Mouse (Mus musculus): ENCODE data around the gene Hdac10. TPM values are rescaled to one million over a fixed set of nuclear protein-coding genes. Genes with fewer than 3 reads are reported as not detected.

The Hdac10 gene
- total and polyA plus RNA-seq, 2 experiments = 10.0 to 22.0 TPM

GRCm38 (mm10) chr15:89126622-89127021 lies 1.9 kb downstream of the Hdac10 start:
- Histone ChIP-seq H3K79me2 (ENCODE audit: control insufficient read depth, insufficient read depth, low read length) (peaks cover 14% of the 10 kb centered on the region; the same call in 1 of the 2 replicates), H3K9ac (ENCODE audit: low read depth, low read length) (no peak overlapping the region), H3K27ac (replicated peaks; ENCODE audit: insufficient read depth, low read depth, low read length) (no peak overlapping the region), H3K36me3 (ENCODE audit: control insufficient read depth, insufficient read depth, low read length) (no peaks in the 10 kb centered on the region), H3K4me3 (ENCODE audit: insufficient read depth, low read depth, low read length) (no peak overlapping the region), H3K4me1 (ENCODE audit: control insufficient read depth, insufficient read depth, low read length) (peaks cover 19% of the 10 kb centered on the region), H3K27me3 (ENCODE audit: control insufficient read depth, insufficient read depth, low read length) (no peaks in the 10 kb centered on the region)
- 71% methylated on average over 8 of the region's 8 CpGs for WGBS
- TF ChIP-seq CTCF (IDR thresholded peaks at IDR 0.05; ENCODE audit: low read depth, low read length) (no peak), POLR2A (IDR thresholded peaks at IDR 0.05; ENCODE audit: extremely low read depth, insufficient read depth, low read length) (no peak)
- peak; percentile 39 for DNase-seq (ENCODE audit: extremely low read depth, low read depth, low spot score)

DNA sequence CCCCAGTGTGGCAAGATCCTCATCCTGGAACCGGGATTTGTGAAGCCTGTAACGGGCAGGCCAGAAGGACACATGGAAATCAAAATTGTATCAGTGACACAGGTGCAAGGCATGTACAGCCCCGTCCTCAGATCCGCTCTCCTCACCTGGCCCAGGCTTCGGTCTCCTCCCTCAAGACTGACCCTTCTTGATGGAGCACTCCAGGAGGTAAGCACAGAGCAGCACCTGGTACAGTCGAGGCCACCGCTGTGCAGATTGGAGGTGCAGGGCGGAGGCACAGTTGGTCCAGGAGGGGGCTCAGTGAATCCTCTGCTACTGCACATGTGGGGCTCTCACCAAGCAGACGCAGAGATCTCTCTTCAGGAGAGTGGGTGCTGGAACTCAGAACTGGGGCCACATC lies 3.1 kb downstream of the Hdac10 start:
- no peak overlapping the region for H3K4me3 ChIP-seq (ENCODE audit: insufficient read depth, low read depth, low read length)

DNA sequence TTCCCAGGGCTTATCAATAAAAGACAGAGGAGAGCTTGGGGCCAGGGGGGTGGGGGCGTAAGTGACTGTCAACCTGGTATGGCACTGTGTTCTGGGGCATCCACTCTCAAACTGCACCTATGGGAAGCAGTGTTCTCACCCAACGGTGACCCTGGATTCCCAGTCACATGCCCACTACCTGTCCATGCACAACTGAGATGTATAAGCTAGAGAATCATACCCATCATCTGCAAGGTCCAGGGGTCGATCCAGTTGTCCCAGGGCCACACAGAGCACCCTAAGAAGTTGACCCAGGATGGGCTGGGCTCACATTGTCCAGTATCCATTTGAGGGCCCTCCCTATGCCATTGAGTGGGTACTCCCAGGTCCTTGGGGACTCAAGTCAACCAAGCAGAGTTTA lies 4.2 kb downstream of the Hdac10 start:
- Histone ChIP-seq H3K27ac (replicated peaks; ENCODE audit: insufficient read depth, low read depth, low read length) (no peak overlapping the region), H3K79me2 (ENCODE audit: control insufficient read depth, insufficient read depth, low read length) (peaks cover 14% of the 10 kb centered on the region; the same call in 1 of the 2 replicates), H3K4me1 (ENCODE audit: control insufficient read depth, insufficient read depth, low read length) (peaks cover 19% of the 10 kb centered on the region), H3K27me3 (ENCODE audit: control insufficient read depth, insufficient read depth, low read length) (no peaks in the 10 kb centered on the region), H3K36me3 (ENCODE audit: control insufficient read depth, insufficient read depth, low read length) (no peaks in the 10 kb centered on the region; the same call in 1 of the 2 replicates), H3K4me3 (ENCODE audit: insufficient read depth, low read depth, low read length) (no peak overlapping the region), H3K9ac (ENCODE audit: low read depth, low read length) (no peak overlapping the region)
- DNase-seq (ENCODE audit: extremely low read depth, low read depth, low spot score) = no peak
- WGBS = 95% methylated on average over 3 of the region's 3 CpGs
- no peak for TF ChIP-seq CTCF (IDR thresholded peaks at IDR 0.05; ENCODE audit: low read depth, low read length)
- no peak for TF ChIP-seq POLR2A (IDR thresholded peaks at IDR 0.05; ENCODE audit: extremely low read depth, insufficient read depth, low read length)

More for the DNA sequence above, 3.1 kb downstream of the Hdac10 start:
- H3K27me3 ChIP-seq (ENCODE audit: control insufficient read depth, insufficient read depth, low read length) = no peaks in the 10 kb centered on the region
- no peak for DNase-seq (ENCODE audit: extremely low read depth, low read depth, low spot score)
- TF ChIP-seq POLR2A (IDR thresholded peaks at IDR 0.05; ENCODE audit: extremely low read depth, insufficient read depth, low read length) (no peak), CTCF (IDR thresholded peaks at IDR 0.05; ENCODE audit: low read depth, low read length) (no peak)
- H3K79me2 ChIP-seq (ENCODE audit: control insufficient read depth, insufficient read depth, low read length) = peaks cover 14% of the 10 kb centered on the region; the same call in 1 of the 2 replicates
- no peak overlapping the region for H3K9ac ChIP-seq (ENCODE audit: low read depth, low read length)
- 97% methylated on average over 9 of the region's 9 CpGs for WGBS
- H3K4me1 ChIP-seq (ENCODE audit: control insufficient read depth, insufficient read depth, low read length) = peaks cover 19% of the 10 kb centered on the region
- H3K36me3 ChIP-seq (ENCODE audit: control insufficient read depth, insufficient read depth, low read length) = no peaks in the 10 kb centered on the region
- no peak overlapping the region for H3K27ac ChIP-seq (replicated peaks; ENCODE audit: insufficient read depth, low read depth, low read length)

GRCm38 (mm10) chr15:89123595-89123994 lies 4.9 kb downstream of the Hdac10 start:
- no peak overlapping the region for H3K9ac ChIP-seq (ENCODE audit: low read depth, low read length)
- H3K4me1 ChIP-seq (ENCODE audit: control insufficient read depth, insufficient read depth, low read length) = peaks cover 17% of the 10 kb centered on the region
- no peak for DNase-seq (ENCODE audit: extremely low read depth, low read depth, low spot score)
- 63% methylated on average over 11 of the region's 11 CpGs for WGBS
- H3K4me3 ChIP-seq (ENCODE audit: insufficient read depth, low read depth, low read length) = no peak overlapping the region
- H3K27ac ChIP-seq (replicated peaks; ENCODE audit: insufficient read depth, low read depth, low read length) = no peak overlapping the region
- TF ChIP-seq POLR2A (IDR thresholded peaks at IDR 0.05; ENCODE audit: extremely low read depth, insufficient read depth, low read length) (no peak), CTCF (IDR thresholded peaks at IDR 0.05; ENCODE audit: low read depth, low read length) (no peak)
- no peaks in the 10 kb centered on the region for H3K27me3 ChIP-seq (ENCODE audit: control insufficient read depth, insufficient read depth, low read length)
- H3K79me2 ChIP-seq (ENCODE audit: control insufficient read depth, insufficient read depth, low read length) = peaks cover 14% of the 10 kb centered on the region; the same call in 1 of the 2 replicates
- H3K36me3 ChIP-seq (ENCODE audit: control insufficient read depth, insufficient read depth, low read length) = no peaks in the 10 kb centered on the region; the same call in 1 of the 2 replicates

DNA sequence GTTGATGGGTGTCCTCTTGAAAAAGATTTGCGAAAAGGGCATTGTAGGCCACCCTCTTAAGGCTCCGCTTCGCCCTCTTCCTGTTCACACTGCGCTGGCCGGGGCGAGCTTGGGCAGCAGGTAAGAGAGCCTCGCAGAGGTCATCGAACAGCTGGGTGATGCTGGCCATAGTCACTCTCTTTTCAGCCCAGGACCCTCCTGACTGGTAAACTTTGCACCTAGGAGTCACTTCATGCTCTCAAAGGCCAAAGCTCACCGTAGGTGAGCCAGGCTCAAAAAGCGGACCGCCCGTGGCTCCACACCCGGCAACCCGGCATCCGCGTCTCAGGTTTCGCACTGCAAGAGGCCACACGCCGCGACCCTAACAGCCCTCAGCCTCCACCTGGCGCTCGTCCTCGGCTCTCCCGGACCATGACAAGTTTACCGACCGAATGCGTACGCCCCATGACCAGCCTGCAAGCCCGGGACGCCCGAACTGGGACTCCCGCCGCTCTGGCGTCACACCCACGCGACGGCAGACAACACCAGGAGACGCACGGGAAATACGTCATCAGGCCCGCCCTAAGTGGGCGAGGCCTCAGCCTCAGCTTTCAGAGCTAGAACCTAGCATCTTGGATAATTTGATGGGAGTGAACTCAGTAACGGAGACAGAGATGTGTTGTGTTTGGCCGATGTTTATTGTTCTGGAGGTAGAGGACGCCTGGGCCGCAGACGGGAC lies 5.7 kb downstream of the Hdac10 start, which contains the start of gene Tubgcp6:
Gene Tubgcp6 (minus strand): TSS at position 464 of the 718 bp plus-strand sequence.
- peak within 1 kb of the TSS; percentile 93 for H3K4me3 ChIP-seq (ENCODE audit: insufficient read depth, low read depth, low read length)
- peak; percentile 77 for DNase-seq (ENCODE audit: extremely low read depth, low read depth, low spot score)
- H3K79me2 ChIP-seq (ENCODE audit: control insufficient read depth, insufficient read depth, low read length) = peaks cover 14% of the 10 kb centered on the region; the same call in 1 of the 2 replicates
- no peaks in the 10 kb centered on the region; the same call in 1 of the 2 replicates for H3K36me3 ChIP-seq (ENCODE audit: control insufficient read depth, insufficient read depth, low read length)
- WGBS = under 1% methylated on average over 47 of the region's 47 CpGs
- peaks cover 14% of the 10 kb centered on the region for H3K4me1 ChIP-seq (ENCODE audit: control insufficient read depth, insufficient read depth, low read length)
- H3K9ac ChIP-seq (ENCODE audit: low read depth, low read length) = peak within 1 kb of the TSS; percentile 89
- no peaks in the 10 kb centered on the region for H3K27me3 ChIP-seq (ENCODE audit: control insufficient read depth, insufficient read depth, low read length)
- TF ChIP-seq POLR2A (IDR thresholded peaks at IDR 0.05; ENCODE audit: extremely low read depth, insufficient read depth, low read length) = 0 out of 2 replicates have a peak, but pooled peaks have one; percentile 50
- no peak for TF ChIP-seq CTCF (IDR thresholded peaks at IDR 0.05; ENCODE audit: low read depth, low read length)
- peak within 1 kb of the TSS; percentile 52 for H3K27ac ChIP-seq (replicated peaks; ENCODE audit: insufficient read depth, low read depth, low read length)

- H3K4me1 ChIP-seq (ENCODE audit: control insufficient read depth, insufficient read depth, low read length) = peaks cover 7% of the 10 kb centered on the region
- TF ChIP-seq CTCF (IDR thresholded peaks at IDR 0.05; ENCODE audit: low read depth, low read length) = no peak
- TF ChIP-seq POLR2A (IDR thresholded peaks at IDR 0.05; ENCODE audit: extremely low read depth, insufficient read depth, low read length) = no peak
- peaks cover 13% of the 10 kb centered on the region; the same call in 1 of the 2 replicates for H3K36me3 ChIP-seq (ENCODE audit: control insufficient read depth, insufficient read depth, low read length)
- H3K79me2 ChIP-seq (ENCODE audit: control insufficient read depth, insufficient read depth, low read length) = peaks cover 10% of the 10 kb centered on the region; the same call in 1 of the 2 replicates
- no peak overlapping the region for H3K4me3 ChIP-seq (ENCODE audit: insufficient read depth, low read depth, low read length)
- H3K27me3 ChIP-seq (ENCODE audit: control insufficient read depth, insufficient read depth, low read length) = no peaks in the 10 kb centered on the region
- no peak for DNase-seq (ENCODE audit: extremely low read depth, low read depth, low spot score)
- no peak overlapping the region for H3K9ac ChIP-seq (ENCODE audit: low read depth, low read length)
- no peak overlapping the region for H3K27ac ChIP-seq (replicated peaks; ENCODE audit: insufficient read depth, low read depth, low read length)
Observed at GRCm38 (mm10) chr15:89118007-89118406, 10.5 kb downstream of the Hdac10 start.
